Mouse (Mus musculus) lung, postnatal 14 days (tissue): ENCODE measurements at regions not wholly inside any gene's neighbourhood (a gene's known extent, or its start where the extent isn't known, plus 50 kb on each side); places are given as distances from the start of the nearest gene placed in this dataset.

Source experiments
- DNase-seq: peaks from one replicate; pipeline ENCODE4 v3.0.0; 2021

GRCm38 (mm10) chr14:58168920-58169319, 98.6 kb downstream of the Fgf9 start:
- DNase-seq: no peak
